Mouse (Mus musculus) small intestine, adult 2 months (tissue): ENCODE data around the gene Asf1b. TPM values are rescaled to one million over a fixed set of nuclear protein-coding genes. Genes with fewer than 3 reads are reported as not detected.

Experiments used
- H3K27ac ChIP-seq: fragments of 200-500 bp; 2 replicates; pipeline ENCODE4 v1.5.1; 2012; ENCODE audit warnings: low read depth, low read length, control low read depth, inconsistent platforms; ENCODE audit not compliant: insufficient read depth
- H3K27me3 ChIP-seq: fragments of 200-500 bp; 2 replicates; pipeline ENCODE4 v1.6.1; 2012; ENCODE audit warnings: mild to moderate bottlenecking, moderate library complexity, low read length, inconsistent platforms; ENCODE audit not compliant: control insufficient read depth, insufficient read depth
- H3K36me3 ChIP-seq: fragments of 200-500 bp; 2 replicates; pipeline ENCODE4 v1.6.1; 2012; ENCODE audit warnings: mild to moderate bottlenecking, low read length, control low read depth, inconsistent platforms; ENCODE audit not compliant: control insufficient read depth, insufficient read depth
- H3K4me1 ChIP-seq: fragments of 200-500 bp; 2 replicates; pipeline ENCODE4 v1.6.1; 2012; ENCODE audit warnings: low read length, inconsistent platforms, mixed read lengths; ENCODE audit not compliant: control insufficient read depth, insufficient read depth, insufficient read length
- H3K4me3 ChIP-seq: fragments of 200-500 bp; 2 replicates; pipeline ENCODE4 v1.5.1; 2012; ENCODE audit warnings: low read depth, mild to moderate bottlenecking, control low read depth, inconsistent platforms, low read length, moderate library complexity
- CTCF ChIP-seq: fragments of 200-500 bp; IDR thresholded peaks from 2 replicates; pipeline ENCODE4 v1.5.1; 2012; ENCODE audit warnings: low read depth, mild to moderate bottlenecking, control low read depth, inconsistent platforms, low read length, moderate library complexity, mixed read lengths; ENCODE audit not compliant: insufficient replicate concordance, insufficient read length; ENCODE audit errors: extremely low read depth
- POLR2A ChIP-seq: fragments of 200-500 bp; IDR thresholded peaks from 2 replicates; pipeline ENCODE4 v1.6.1; 2012; ENCODE audit warnings: low read depth, mild to moderate bottlenecking, control low read depth, inconsistent platforms, low read length, moderate library complexity
- WGBS: fragments of 180-500 bp; shearing (Covaris S2); methylation state at CpG from one replicate; pipeline ENCODE4 v1.1.7; 2018; 5-methylcytosine and 5-hydroxymethylcytosine counted together
- polyA plus RNA-seq: library from polyadenylated mRNA; depleted of rRNA; stranded (reverse); fragments of >200 nt; gene quantifications from 2 replicates; pipeline ENCODE4 v1.2.3, GENCODE M21; 2012; rRNA removed

The Asf1b gene
- polyA plus RNA-seq = 7.8 and 22.1 TPM in 2 replicates

- peaks cover 6% of the 10 kb centered on the region for H3K4me1 ChIP-seq
- no peaks in the 10 kb centered on the region for H3K36me3 ChIP-seq
- H3K4me3 ChIP-seq = peak within 1 kb of the TSS; percentile 89
- H3K27me3 ChIP-seq = no peaks in the 10 kb centered on the region
- peak; percentile 47; the same call in 1 of the 2 replicates for TF ChIP-seq POLR2A
- TF ChIP-seq CTCF = peak; percentile 78
- WGBS = under 1% methylated on average over 75 of the region's 75 CpGs
- no peak within 1 kb of the TSS for H3K27ac ChIP-seq
Measured at GRCm38 (mm10) chr8:83955106-83955957, at the start of gene Asf1b, which contains the start of gene Gm10644. Asf1b (plus strand) TSS chr8:83955507. Gm10644 (minus strand) TSS chr8:83955205.

GRCm38 (mm10) chr8:83908583-83908982, 46.7 kb upstream of the Asf1b start:
- no peaks in the 10 kb centered on the region for H3K27me3 ChIP-seq
- TF ChIP-seq CTCF (no peak), POLR2A (no peak)
- no peak overlapping the region for H3K27ac ChIP-seq
- H3K4me3 ChIP-seq = no peak overlapping the region
- 28% methylated on average over 6 of the region's 6 CpGs for WGBS
- no peaks in the 10 kb centered on the region for H3K36me3 ChIP-seq
- H3K4me1 ChIP-seq = no peaks in the 10 kb centered on the region

DNA sequence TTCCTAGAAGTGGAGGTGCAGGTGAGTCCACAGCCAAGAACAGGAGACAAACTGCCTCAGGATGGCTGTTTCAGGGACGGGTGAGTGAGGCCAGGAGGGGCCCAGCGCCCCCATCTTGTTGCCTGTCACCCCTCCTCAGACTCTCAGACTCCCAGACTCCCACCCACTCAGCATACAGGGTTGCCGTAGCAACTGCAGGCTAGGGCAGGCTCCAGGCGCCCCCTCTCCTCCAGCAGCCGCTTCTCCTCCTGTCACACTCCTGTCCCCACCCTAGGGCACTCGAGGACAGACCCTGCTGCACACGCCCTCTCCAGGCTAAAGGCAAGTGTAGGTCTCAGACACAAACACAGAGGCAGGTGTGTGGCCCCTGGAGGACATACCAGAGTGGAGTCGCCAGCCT, 46.0 kb upstream of the Asf1b start:
- 61% methylated on average over 8 of the region's 8 CpGs for WGBS
- no peak overlapping the region for H3K4me3 ChIP-seq
- no peak overlapping the region for H3K27ac ChIP-seq
- no peaks in the 10 kb centered on the region for H3K4me1 ChIP-seq
- H3K27me3 ChIP-seq = no peaks in the 10 kb centered on the region
- no peak for TF ChIP-seq POLR2A
- no peak for TF ChIP-seq CTCF
- no peaks in the 10 kb centered on the region for H3K36me3 ChIP-seq

DNA sequence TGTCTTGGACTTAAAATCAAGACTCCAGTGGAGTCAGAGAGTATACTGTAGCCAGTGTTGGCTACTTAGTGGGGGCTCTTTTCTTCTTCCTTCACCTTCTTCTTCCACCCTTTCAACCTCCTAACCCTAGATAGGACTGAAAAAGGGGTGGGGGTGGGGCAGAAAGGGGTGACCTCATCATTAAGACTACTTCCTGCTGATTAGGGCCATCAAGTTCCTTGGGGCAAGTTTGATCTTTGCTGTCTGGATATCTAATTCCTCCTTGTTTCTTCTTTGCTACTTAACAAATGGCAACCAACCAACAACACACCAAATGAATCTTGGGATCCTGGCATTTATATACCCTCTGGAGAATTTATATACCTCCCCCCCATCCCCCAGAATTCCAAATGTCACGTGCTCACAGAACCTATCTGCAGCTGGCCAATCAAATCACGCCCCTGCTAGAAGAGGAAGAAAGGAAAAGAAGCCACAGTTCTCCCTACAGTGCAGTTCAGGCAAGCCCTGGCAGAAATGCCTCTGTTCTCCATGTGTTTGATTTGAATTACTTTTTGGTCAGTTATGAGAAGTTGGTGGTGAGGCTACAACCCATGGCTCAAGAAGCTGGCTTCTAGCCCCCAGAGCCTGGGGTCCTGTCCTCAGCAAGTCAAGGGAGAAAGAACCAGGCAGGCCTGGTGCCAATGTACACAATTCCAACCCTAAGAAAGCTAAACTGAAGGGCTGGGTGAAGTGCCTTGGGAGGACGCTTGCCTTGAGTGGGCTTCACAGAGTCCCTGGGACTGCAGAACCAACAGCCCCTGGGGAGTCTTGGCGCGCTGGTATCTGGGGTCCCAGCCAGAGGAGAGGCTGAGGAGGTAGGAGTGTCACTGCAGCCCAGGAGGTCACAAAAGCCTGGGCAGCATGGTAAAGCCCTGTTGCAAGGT, 43.2 kb upstream of the Asf1b start:
- WGBS = 55% methylated on average over 5 of the region's 5 CpGs
- no peaks in the 10 kb centered on the region; the same call in 1 of the 2 replicates for H3K4me1 ChIP-seq
- no peaks in the 10 kb centered on the region for H3K27me3 ChIP-seq
- H3K27ac ChIP-seq = no peak overlapping the region
- H3K4me3 ChIP-seq = no peak overlapping the region
- TF ChIP-seq POLR2A (no peak), CTCF (no peak)
- no peaks in the 10 kb centered on the region for H3K36me3 ChIP-seq

DNA sequence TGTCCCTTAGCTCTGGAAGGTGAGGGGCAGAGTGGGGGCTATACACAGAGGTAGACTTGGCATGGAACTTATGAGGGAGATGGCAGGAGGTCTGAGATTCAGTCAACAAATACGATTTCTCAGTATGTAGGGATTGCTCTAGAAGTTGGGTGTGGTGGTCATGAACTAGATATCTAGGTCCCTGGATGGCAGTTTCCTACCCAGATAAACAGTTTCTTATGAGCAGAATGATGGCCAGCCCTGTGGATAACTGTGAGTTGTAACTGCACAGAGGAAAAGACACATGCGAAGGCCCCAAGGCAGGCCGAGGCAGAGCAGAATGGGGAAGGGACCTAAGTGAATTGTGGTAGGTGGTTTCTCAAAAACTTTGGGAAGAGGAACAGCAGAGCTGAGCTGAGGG, 41.1 kb upstream of the Asf1b start:
- Histone ChIP-seq H3K4me3 (no peak overlapping the region), H3K4me1 (no peaks in the 10 kb centered on the region; the same call in 1 of the 2 replicates), H3K27ac (no peak overlapping the region), H3K27me3 (no peaks in the 10 kb centered on the region), H3K36me3 (no peaks in the 10 kb centered on the region)
- WGBS = 86% methylated on average over 3 of the region's 3 CpGs
- no peak for TF ChIP-seq POLR2A
- TF ChIP-seq CTCF = no peak

DNA sequence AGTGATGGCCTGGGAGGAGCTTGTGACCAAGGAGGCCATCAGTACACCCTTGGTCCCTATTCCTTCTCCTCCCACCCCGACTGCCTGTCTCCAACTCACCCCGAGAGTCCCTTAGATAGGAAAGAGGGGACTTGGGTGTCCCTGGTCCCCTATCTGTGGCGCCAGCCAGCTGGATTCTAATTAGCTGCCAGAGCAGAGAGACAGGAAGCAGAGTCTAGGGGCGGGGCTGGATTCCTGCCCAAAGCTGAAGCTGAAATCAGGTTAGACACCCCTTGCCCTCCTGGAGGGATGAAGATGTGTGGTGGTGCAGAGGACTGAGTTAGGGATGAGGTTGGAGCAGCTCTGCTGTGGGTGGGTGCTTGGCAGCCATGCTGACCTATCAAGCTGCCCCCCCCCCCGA, 40.4 kb upstream of the Asf1b start:
- Histone ChIP-seq H3K36me3 (no peaks in the 10 kb centered on the region), H3K27me3 (no peaks in the 10 kb centered on the region), H3K4me1 (no peaks in the 10 kb centered on the region; the same call in 1 of the 2 replicates), H3K27ac (no peak overlapping the region), H3K4me3 (no peak overlapping the region)
- WGBS = 46% methylated on average over 5 of the region's 5 CpGs
- TF ChIP-seq POLR2A (no peak), CTCF (no peak)
